Mouse (Mus musculus) left cerebral cortex, postnatal 14 days (tissue): ENCODE measurements at regions not wholly inside any gene's neighbourhood (a gene's known extent, or its start where the extent isn't known, plus 50 kb on each side); places are given as distances from the start of the nearest gene placed in this dataset.
"Not testable (repeated sequence)": the region's sequence is repeated elsewhere in the genome, so short reads cannot be mapped to it uniquely, and the experiment has no call there.

Experiments used
- DNase-seq, 2 experiments: peaks; one replicate each; pipeline ENCODE4 v3.0.0; 2021 to 2022; ENCODE audit warnings: low spot score in 2 of 2, mixed read lengths in 1 of 2
- intact Hi-C: fragments of 180-260 bp; cut with DNase I; formaldehyde crosslinking; loops from one replicate; pipeline ENCODE4 v1.15.1; 2025

GRCm38 (mm10) chr9:5424236-5424635 lies 79.0 kb downstream of the Casp12 start:
- intact Hi-C loops, result no loop called here
- DNase-seq, result no peak

- peak in 1 of 2 experiments; percentile 6 for DNase-seq
- intact Hi-C loops, result no loop called here
Measured at GRCm38 (mm10) chr9:5448180-5448579, 103.0 kb downstream of the Casp12 start.

GRCm38 (mm10) chr9:5456606-5457005 lies 111.4 kb downstream of the Casp12 start:
- intact Hi-C loops, result no loop called here
- DNase-seq, result no peak

- intact Hi-C loops, result no loop called here
- peak; percentile 36 to 67 for DNase-seq
Measured at GRCm38 (mm10) chr9:5472012-5472411, 126.8 kb downstream of the Casp12 start.

- intact Hi-C loops, result no loop called here
- DNase-seq, result no peak
Measured at GRCm38 (mm10) chr9:5474271-5474670, 129.0 kb downstream of the Casp12 start.

GRCm38 (mm10) chr9:5485258-5485657 lies 140.0 kb downstream of the Casp12 start:
- no peak for DNase-seq
- intact Hi-C loops, result no loop called here

GRCm38 (mm10) chr9:5496837-5497236 lies 151.6 kb downstream of the Casp12 start:
- intact Hi-C loops, result no loop called here
- DNase-seq, result peak; percentile 27 to 68

GRCm38 (mm10) chr9:5498306-5498705 lies 153.1 kb downstream of the Casp12 start:
- no peak for DNase-seq
- intact Hi-C loops, result no loop called here

- no peak for DNase-seq
- intact Hi-C loops, result no loop called here
Measured at GRCm38 (mm10) chr9:5525762-5526360, 180.6 kb downstream of the Casp12 start.

- no peak for DNase-seq
- intact Hi-C loops, result no loop called here
Measured at GRCm38 (mm10) chr9:5542604-5543003, 197.4 kb downstream of the Casp12 start.

GRCm38 (mm10) chr9:5575072-5575471 lies 229.8 kb downstream of the Casp12 start:
- intact Hi-C loops, result no loop called here
- no peak for DNase-seq

- intact Hi-C loops, DNase-seq: not testable (repeated sequence)
Measured at GRCm38 (mm10) chr9:5578168-5578567, 232.9 kb downstream of the Casp12 start.

- DNase-seq, result no peak
- intact Hi-C loops, result no loop called here
Measured at GRCm38 (mm10) chr9:5595891-5596635, 250.8 kb downstream of the Casp12 start.

GRCm38 (mm10) chr9:5604019-5604418 lies 258.8 kb downstream of the Casp12 start:
- no peak for DNase-seq
- intact Hi-C loops, result no loop called here

GRCm38 (mm10) chr9:5605015-5605414 lies 259.8 kb downstream of the Casp12 start:
- intact Hi-C loops, result no loop called here

GRCm38 (mm10) chr9:5616725-5617124 lies 271.5 kb downstream of the Casp12 start:
- intact Hi-C loops, result no loop called here
- no peak for DNase-seq

More at GRCm38 (mm10) chr9:5605015-5605414, 259.8 kb downstream of the Casp12 start:
- no peak for DNase-seq

GRCm38 (mm10) chr9:5623396-5623795 lies 278.2 kb downstream of the Casp12 start:
- no peak for DNase-seq
- intact Hi-C loops, result no loop called here

- intact Hi-C loops, result no loop called here
- DNase-seq, result no peak
Measured at GRCm38 (mm10) chr9:5627521-5627920, 282.3 kb downstream of the Casp12 start.

GRCm38 (mm10) chr9:5634461-5634953 lies 289.3 kb downstream of the Casp12 start:
- intact Hi-C loops, result loop anchor here (10.0 kb wide), 1 partner anchor 1100 kb away; no protein-coding TSS in a partner anchor
- DNase-seq, result no peak

GRCm38 (mm10) chr9:5634969-5635368 lies 289.7 kb downstream of the Casp12 start:
- intact Hi-C loops, result loop anchor here (10.0 kb wide), 1 partner anchor 1100 kb away; no protein-coding TSS in a partner anchor
- peak; percentile 8 to 18 for DNase-seq

- intact Hi-C loops, result no loop called here
Measured at GRCm38 (mm10) chr9:5663886-5664285, 318.7 kb downstream of the Casp12 start.

More at GRCm38 (mm10) chr9:5663886-5664285, 318.7 kb downstream of the Casp12 start:
- no peak for DNase-seq
